Mouse (Mus musculus): Measurements from ENCODE around the gene Pcdh15. TPM values are rescaled to one million over a fixed set of nuclear protein-coding genes. Genes with fewer than 3 reads are reported as not detected.

Gene Pcdh15
- total and polyA plus RNA-seq, 2 experiments from 2014 or later, result 9.8 to 38.2 TPM

- Histone ChIP-seq H3K4me1 (ENCODE audit: insufficient read depth, low read length) (no peaks in the 10 kb centered on the region), H3K36me3 (ENCODE audit: insufficient read depth, low read length) (no peaks in the 10 kb centered on the region), H3K27ac (ENCODE audit: low read depth, low read length) (no peak overlapping the region), H3K27me3 (ENCODE audit: insufficient read depth, low read length) (no peaks in the 10 kb centered on the region), H3K9ac (replicated peaks; ENCODE audit: low read length, poor library complexity, severe bottlenecking) (no peak overlapping the region), H3K4me2 (ENCODE audit: low read depth, low read length, poor library complexity, severe bottlenecking) (no peak overlapping the region), H3K9me3 (ENCODE audit: low read length) (no peaks in the 10 kb centered on the region), H3K4me3 (ENCODE audit: low read depth, low read length) (no peak overlapping the region)
- no peak for DNase-seq (ENCODE audit: low spot score)
- 91% methylated on average over 2 of the region's 2 CpGs for WGBS
- TF ChIP-seq CTCF (IDR thresholded peaks at IDR 0.05), result no peak
- ATAC-seq (ENCODE audit: low FRiP score), result no peak
Measured at GRCm38 (mm10) chr10:73379001-73379400, 279.9 kb downstream of the Pcdh15 start.

DNA sequence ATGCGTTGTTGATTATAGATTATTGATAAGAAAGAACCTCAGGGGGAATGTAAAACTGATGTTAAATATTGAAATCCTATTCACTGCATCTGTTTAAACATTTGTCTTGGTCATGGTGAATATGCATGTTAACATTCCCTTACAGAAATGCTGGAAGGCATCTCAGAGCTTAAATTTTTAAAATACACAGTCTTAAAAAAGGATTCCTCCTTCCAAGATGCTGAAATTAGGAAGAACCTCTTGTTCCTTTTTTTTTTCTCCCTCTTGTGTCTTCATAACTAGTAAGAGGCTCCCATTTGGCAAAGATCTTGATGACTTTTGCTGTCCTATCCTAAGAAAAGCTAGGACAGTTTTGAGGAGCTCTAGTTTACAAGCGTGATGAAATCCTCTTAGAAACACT is 284.9 kb downstream of the Pcdh15 start:
- 79% methylated on average over 2 of the region's 2 CpGs for WGBS
- no peaks in the 10 kb centered on the region for H3K36me3 ChIP-seq (ENCODE audit: insufficient read depth, low read length)
- H3K4me3 ChIP-seq (ENCODE audit: low read depth, low read length), result no peak overlapping the region
- H3K27me3 ChIP-seq (ENCODE audit: insufficient read depth, low read length), result no peaks in the 10 kb centered on the region
- no peak overlapping the region for H3K27ac ChIP-seq (ENCODE audit: low read depth, low read length)
- no peaks in the 10 kb centered on the region for H3K4me1 ChIP-seq (ENCODE audit: insufficient read depth, low read length)
- ATAC-seq (ENCODE audit: low FRiP score) (no peak), DNase-seq (ENCODE audit: low spot score) (no peak)
- TF ChIP-seq CTCF (IDR thresholded peaks at IDR 0.05), result no peak
- no peaks in the 10 kb centered on the region for H3K9me3 ChIP-seq (ENCODE audit: low read length)
- H3K4me2 ChIP-seq (ENCODE audit: low read depth, low read length, poor library complexity, severe bottlenecking), result no peak overlapping the region
- no peak overlapping the region for H3K9ac ChIP-seq (replicated peaks; ENCODE audit: low read length, poor library complexity, severe bottlenecking)

DNA sequence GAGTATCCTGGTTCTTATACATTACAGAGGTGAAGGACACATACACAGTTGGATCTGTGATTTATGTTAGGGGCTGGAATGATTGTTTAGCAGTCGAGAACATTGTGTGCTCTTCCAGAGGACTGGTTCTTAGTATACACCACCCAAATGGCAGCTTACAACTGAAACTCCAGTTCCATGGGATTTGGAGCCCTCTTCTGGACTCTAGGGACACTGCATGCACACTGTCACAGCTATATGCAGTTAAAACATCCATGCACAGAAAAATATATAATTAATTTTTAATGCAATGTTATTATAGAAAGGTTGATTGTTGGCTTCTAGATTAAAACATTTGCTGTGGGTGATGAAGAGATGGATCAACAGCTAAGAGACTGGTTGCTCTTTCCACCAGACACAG is 301.3 kb downstream of the Pcdh15 start:
- Histone ChIP-seq H3K9me3 (ENCODE audit: low read length) (no peaks in the 10 kb centered on the region), H3K36me3 (ENCODE audit: insufficient read depth, low read length) (no peaks in the 10 kb centered on the region), H3K4me3 (ENCODE audit: low read depth, low read length) (no peak overlapping the region), H3K4me1 (ENCODE audit: insufficient read depth, low read length) (no peaks in the 10 kb centered on the region), H3K27ac (ENCODE audit: low read depth, low read length) (no peak overlapping the region), H3K27me3 (ENCODE audit: insufficient read depth, low read length) (no peaks in the 10 kb centered on the region), H3K9ac (replicated peaks; ENCODE audit: low read length, poor library complexity, severe bottlenecking) (no peak overlapping the region), H3K4me2 (ENCODE audit: low read depth, low read length, poor library complexity, severe bottlenecking) (no peak overlapping the region)
- TF ChIP-seq CTCF (IDR thresholded peaks at IDR 0.05), result peak; percentile 49
- ATAC-seq (ENCODE audit: low FRiP score), result no peak
- 90% methylated on average over 1 of the region's 1 CpGs for WGBS
- no peak for DNase-seq (ENCODE audit: low spot score)

DNA sequence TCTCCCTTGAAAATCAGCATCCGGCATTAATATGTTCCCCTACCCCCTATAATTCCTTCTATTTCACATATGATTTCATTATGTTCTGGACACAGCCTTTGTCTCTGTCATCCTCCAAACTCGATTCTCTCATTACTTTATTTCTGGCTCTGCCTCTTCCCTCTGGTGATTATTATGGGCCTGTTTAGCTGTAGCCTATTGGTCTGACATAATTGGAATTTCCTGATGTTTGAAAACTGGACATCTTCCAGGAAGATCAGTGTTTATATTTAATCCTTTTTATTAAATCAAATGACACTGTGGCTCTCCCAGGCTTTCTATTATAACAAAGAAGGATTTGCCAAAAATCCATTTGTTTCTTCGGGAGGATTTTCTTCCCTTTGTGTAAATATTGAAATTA is 326.3 kb downstream of the Pcdh15 start:
- H3K9me3 ChIP-seq (ENCODE audit: low read length), result no peaks in the 10 kb centered on the region
- H3K27ac ChIP-seq (ENCODE audit: low read depth, low read length), result no peak overlapping the region
- H3K27me3 ChIP-seq (ENCODE audit: insufficient read depth, low read length), result no peaks in the 10 kb centered on the region
- no peaks in the 10 kb centered on the region for H3K4me1 ChIP-seq (ENCODE audit: insufficient read depth, low read length)
- no peak overlapping the region for H3K4me2 ChIP-seq (ENCODE audit: low read depth, low read length, poor library complexity, severe bottlenecking)
- no peak for TF ChIP-seq CTCF (IDR thresholded peaks at IDR 0.05)
- H3K4me3 ChIP-seq (ENCODE audit: low read depth, low read length), result no peak overlapping the region
- 66% methylated on average over 3 of the region's 3 CpGs for WGBS
- ATAC-seq (ENCODE audit: low FRiP score) (no peak), DNase-seq (ENCODE audit: low spot score) (no peak)
- H3K9ac ChIP-seq (replicated peaks; ENCODE audit: low read length, poor library complexity, severe bottlenecking), result no peak overlapping the region
- H3K36me3 ChIP-seq (ENCODE audit: insufficient read depth, low read length), result no peaks in the 10 kb centered on the region

DNA sequence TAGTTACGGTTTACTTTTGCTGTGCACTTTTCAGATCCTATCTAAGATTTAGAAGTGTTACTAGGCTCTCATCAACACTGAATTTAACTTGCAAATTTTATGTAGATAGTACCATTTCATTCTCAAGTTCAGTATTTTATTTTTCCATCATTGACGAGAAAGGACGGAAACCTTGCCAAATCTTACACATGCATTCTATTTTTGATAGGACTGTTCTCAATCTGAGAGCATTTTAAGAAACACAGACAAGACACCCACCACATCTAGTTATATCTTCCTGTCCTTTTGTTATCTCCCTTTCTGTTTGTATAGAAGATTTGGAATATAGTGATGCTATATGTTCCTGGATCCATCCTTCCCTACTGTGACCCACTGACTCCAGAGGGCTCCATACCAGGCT is 332.2 kb downstream of the Pcdh15 start:
- WGBS, result 91% methylated on average over 3 of the region's 3 CpGs
- ATAC-seq (ENCODE audit: low FRiP score), result no peak
- Histone ChIP-seq H3K9ac (replicated peaks; ENCODE audit: low read length, poor library complexity, severe bottlenecking) (no peak overlapping the region), H3K36me3 (ENCODE audit: insufficient read depth, low read length) (no peaks in the 10 kb centered on the region), H3K4me3 (ENCODE audit: low read depth, low read length) (no peak overlapping the region), H3K4me2 (ENCODE audit: low read depth, low read length, poor library complexity, severe bottlenecking) (no peak overlapping the region), H3K9me3 (ENCODE audit: low read length) (no peaks in the 10 kb centered on the region), H3K27ac (ENCODE audit: low read depth, low read length) (no peak overlapping the region), H3K27me3 (ENCODE audit: insufficient read depth, low read length) (no peaks in the 10 kb centered on the region; the same call in 1 of the 2 replicates), H3K4me1 (ENCODE audit: insufficient read depth, low read length) (no peaks in the 10 kb centered on the region)
- TF ChIP-seq CTCF (IDR thresholded peaks at IDR 0.05), result no peak
- no peak for DNase-seq (ENCODE audit: low spot score)

GRCm38 (mm10) chr10:73484082-73484481 is 384.9 kb downstream of the Pcdh15 start:
- H3K4me1 ChIP-seq (ENCODE audit: insufficient read depth, low read length), result no peaks in the 10 kb centered on the region
- ATAC-seq (ENCODE audit: low FRiP score) (no peak), DNase-seq (ENCODE audit: low spot score) (peak; percentile 10)
- no peaks in the 10 kb centered on the region for H3K27me3 ChIP-seq (ENCODE audit: insufficient read depth, low read length)
- TF ChIP-seq CTCF (IDR thresholded peaks at IDR 0.05), result no peak
- WGBS, result 73% methylated on average over 2 of the region's 2 CpGs
- H3K9ac ChIP-seq (replicated peaks; ENCODE audit: low read length, poor library complexity, severe bottlenecking), result no peak overlapping the region
- no peaks in the 10 kb centered on the region for H3K36me3 ChIP-seq (ENCODE audit: insufficient read depth, low read length)
- H3K4me3 ChIP-seq (ENCODE audit: low read depth, low read length), result no peak overlapping the region
- no peaks in the 10 kb centered on the region for H3K9me3 ChIP-seq (ENCODE audit: low read length)
- no peak overlapping the region for H3K4me2 ChIP-seq (ENCODE audit: low read depth, low read length, poor library complexity, severe bottlenecking)
- H3K27ac ChIP-seq (ENCODE audit: low read depth, low read length), result no peak overlapping the region
